Mouse (Mus musculus): ENCODE data around the gene Uchl4. TPM values are rescaled to one million over a fixed set of nuclear protein-coding genes. Genes with fewer than 3 reads are reported as not detected.

Gene Uchl4
- polyA plus RNA-seq, 1 experiment: not detected

GRCm38 (mm10) chr9:64253021-64253904, 18.3 kb downstream of the Uchl4 start, which contains the start of gene Map2k1:
TSS of gene Map2k1 (minus strand) at chr9:64253631.
- TF ChIP-seq GATA1 (IDR thresholded peaks at IDR 0.05; ENCODE audit: low read length): no peak

- no peak for TF ChIP-seq GATA1 (IDR thresholded peaks at IDR 0.05; ENCODE audit: low read length)
Measured at GRCm38 (mm10) chr9:64255422-64255821, 20.4 kb downstream of the Uchl4 start.

- no peak for TF ChIP-seq GATA1 (IDR thresholded peaks at IDR 0.05; ENCODE audit: low read length)
Measured at GRCm38 (mm10) chr9:64256204-64256603, 21.2 kb downstream of the Uchl4 start.

GRCm38 (mm10) chr9:64259906-64260305, 24.9 kb downstream of the Uchl4 start:
- TF ChIP-seq GATA1 (IDR thresholded peaks at IDR 0.05; ENCODE audit: low read length): no peak

- no peak for TF ChIP-seq GATA1 (IDR thresholded peaks at IDR 0.05; ENCODE audit: low read length)
Measured at GRCm38 (mm10) chr9:64261023-64261422, 26.0 kb downstream of the Uchl4 start.

- no peak for TF ChIP-seq GATA1 (IDR thresholded peaks at IDR 0.05; ENCODE audit: low read length)
Measured at GRCm38 (mm10) chr9:64264813-64265212, 29.8 kb downstream of the Uchl4 start.

- no peak for TF ChIP-seq GATA1 (IDR thresholded peaks at IDR 0.05; ENCODE audit: low read length)
Measured at GRCm38 (mm10) chr9:64267231-64267630, 32.2 kb downstream of the Uchl4 start.

- TF ChIP-seq GATA1 (IDR thresholded peaks at IDR 0.05; ENCODE audit: low read length): no peak
Measured at GRCm38 (mm10) chr9:64268196-64268595, 33.2 kb downstream of the Uchl4 start.

GRCm38 (mm10) chr9:64271249-64271648, 36.2 kb downstream of the Uchl4 start:
- no peak for TF ChIP-seq GATA1 (IDR thresholded peaks at IDR 0.05; ENCODE audit: low read length)

- no peak for TF ChIP-seq GATA1 (IDR thresholded peaks at IDR 0.05; ENCODE audit: low read length)
Measured at GRCm38 (mm10) chr9:64272611-64273010, 37.6 kb downstream of the Uchl4 start.

GRCm38 (mm10) chr9:64273757-64274156, 38.8 kb downstream of the Uchl4 start:
- TF ChIP-seq GATA1 (IDR thresholded peaks at IDR 0.05; ENCODE audit: low read length): no peak

- no peak for TF ChIP-seq GATA1 (IDR thresholded peaks at IDR 0.05; ENCODE audit: low read length)
Measured at GRCm38 (mm10) chr9:64274291-64274690, 39.3 kb downstream of the Uchl4 start.

- TF ChIP-seq GATA1 (IDR thresholded peaks at IDR 0.05; ENCODE audit: low read length): no peak
Measured at GRCm38 (mm10) chr9:64274919-64275318, 39.9 kb downstream of the Uchl4 start.

GRCm38 (mm10) chr9:64277706-64278105, 42.7 kb downstream of the Uchl4 start:
- TF ChIP-seq GATA1 (IDR thresholded peaks at IDR 0.05; ENCODE audit: low read length): no peak

- TF ChIP-seq GATA1 (IDR thresholded peaks at IDR 0.05; ENCODE audit: low read length): no peak
Measured at GRCm38 (mm10) chr9:64278665-64279310, 43.8 kb downstream of the Uchl4 start.

- no peak for TF ChIP-seq GATA1 (IDR thresholded peaks at IDR 0.05; ENCODE audit: low read length)
Measured at GRCm38 (mm10) chr9:64281105-64281780, 46.2 kb downstream of the Uchl4 start, which contains the start of gene Tipin. TSS of gene Tipin (plus strand) at chr9:64281581.
